Mouse (Mus musculus): Measurements from ENCODE around the gene Igf1r.

GRCm38 (mm10) chr7:68205776-68206427, 253.3 kb downstream of the Igf1r start:
- TF ChIP-seq CTCF (IDR thresholded peaks at IDR 0.05) (no peak), EP300 (IDR thresholded peaks at IDR 0.05) (no peak)
